Mouse (Mus musculus) CH12.LX (cell line): ENCODE data around the gene Enpp7. TPM values are rescaled to one million over a fixed set of nuclear protein-coding genes. Genes with fewer than 3 reads are reported as not detected.

Source experiments
- DNase-seq: peaks from one replicate; pipeline ENCODE4 v3.0.0-alpha.2; 2013; ENCODE audit errors: extremely low read depth
- H3K27ac ChIP-seq: 2 replicates; pipeline ENCODE4 v1.5.1; 2012; ENCODE audit warnings: low read depth, mild to moderate bottlenecking, control low read depth, moderate library complexity; ENCODE audit not compliant: insufficient read depth
- H3K27me3 ChIP-seq: replicated peaks from 2 replicates; pipeline ENCODE3; 2012; ENCODE audit warnings: inconsistent platforms
- H3K36me3 ChIP-seq, 2 experiments: replicated peaks in 1 of 2; 2 replicates each; pipeline versions ENCODE3 to v1.6.1; 2012; ENCODE audit warnings: inconsistent platforms in 1 of 2, low read length in 1 of 2, mild to moderate bottlenecking in 1 of 2, mixed read lengths in 1 of 2, moderate library complexity in 1 of 2; ENCODE audit not compliant: control insufficient read depth in 1 of 2, insufficient read depth in 1 of 2
- H3K4me1 ChIP-seq, 2 experiments: 2 replicates each; pipeline ENCODE4 v1.6.1; 2012; ENCODE audit warnings: inconsistent platforms in 1 of 2, moderate library complexity in 1 of 2; ENCODE audit not compliant: insufficient read depth in 2 of 2, control insufficient read depth in 1 of 2
- H3K4me2 ChIP-seq: 2 replicates; pipeline ENCODE4 v1.6.1; 2012; ENCODE audit warnings: low read depth, mild to moderate bottlenecking, control low read depth; ENCODE audit not compliant: poor library complexity, insufficient read depth, severe bottlenecking
- H3K4me3 ChIP-seq, 3 experiments: fragments of 150-350 bp in 1 of 3; sonication (generic) in 1 of 3; replicated peaks in 1 of 3; 2 replicates each; pipeline versions ENCODE3 to v1.5.1; 2011 to 2012; ENCODE audit warnings: low read depth in 2 of 3, low read length in 2 of 3, mild to moderate bottlenecking in 2 of 3, moderate library complexity in 2 of 3, control low read depth in 1 of 3, improper control_type of control experiment in 1 of 3, inconsistent platforms in 1 of 3, mixed read lengths in 1 of 3; ENCODE audit not compliant: poor library complexity in 1 of 3
- H3K79me2 ChIP-seq: replicated peaks from 2 replicates; pipeline ENCODE4 v1.6.1; 2012; ENCODE audit warnings: mild to moderate bottlenecking, moderate library complexity; ENCODE audit not compliant: control insufficient read depth, poor library complexity, insufficient read depth, severe bottlenecking; ENCODE audit errors: extremely low read depth
- H3K9ac ChIP-seq: 2 replicates; pipeline ENCODE4 v1.6.1; 2012; ENCODE audit warnings: low read depth, mild to moderate bottlenecking, control low read depth, moderate library complexity; ENCODE audit not compliant: insufficient read depth
- H3K9me3 ChIP-seq: replicated peaks from 2 replicates; pipeline ENCODE3; 2012; ENCODE audit warnings: low read length, inconsistent platforms, mixed read lengths
- CTCF ChIP-seq, 2 experiments: IDR thresholded peaks in 1 of 2; conservative IDR thresholded peaks in 1 of 2; 2 replicates each; pipeline ENCODE4 v1.5.1; 2011 to 2012; ENCODE audit warnings: low read depth in 2 of 2, low read length in 2 of 2, improper control_type of control experiment in 1 of 2, inconsistent platforms in 1 of 2, mild to moderate bottlenecking in 1 of 2, moderate library complexity in 1 of 2
- ELF1 ChIP-seq: IDR thresholded peaks from 2 replicates; pipeline ENCODE4 v1.6.1; 2014; ENCODE audit warnings: low read depth, mild to moderate bottlenecking, inconsistent platforms, low read length, improper control_type of control experiment
- EP300 ChIP-seq: IDR thresholded peaks from 2 replicates; pipeline ENCODE4 v1.6.1; 2011; ENCODE audit warnings: low read length, improper control_type of control experiment
- ETS1 ChIP-seq: conservative IDR thresholded peaks from 2 replicates; pipeline ENCODE4 v1.6.1; 2012; ENCODE audit warnings: low read depth, mild to moderate bottlenecking, inconsistent platforms, low read length, improper control_type of control experiment, moderate library complexity
- HCFC1 ChIP-seq: IDR thresholded peaks from 2 replicates; pipeline ENCODE4 v1.6.1; 2012; ENCODE audit warnings: low read depth, mild to moderate bottlenecking, inconsistent platforms, low read length, improper control_type of control experiment
- JUN ChIP-seq: IDR thresholded peaks from 2 replicates; pipeline ENCODE4 v1.6.1; 2011; ENCODE audit warnings: low read depth, mild to moderate bottlenecking, low read length, improper control_type of control experiment, moderate library complexity; ENCODE audit not compliant: insufficient read depth
- JUND ChIP-seq: conservative IDR thresholded peaks from 2 replicates; pipeline ENCODE4 v1.6.1; 2011; ENCODE audit warnings: low read depth, low read length, improper control_type of control experiment
- MAX ChIP-seq: IDR thresholded peaks from 2 replicates; pipeline ENCODE4 v1.6.1; 2011; ENCODE audit warnings: low read length, improper control_type of control experiment
- MAZ ChIP-seq: IDR thresholded peaks from 2 replicates; pipeline ENCODE4 v1.6.1; 2012; ENCODE audit warnings: low read depth, mild to moderate bottlenecking, inconsistent platforms, low read length, improper control_type of control experiment, moderate library complexity
- MXI1 ChIP-seq: IDR thresholded peaks from 2 replicates; pipeline ENCODE4 v1.6.1; 2011; ENCODE audit warnings: mild to moderate bottlenecking, low read depth, low read length, improper control_type of control experiment
- MYC ChIP-seq: IDR thresholded peaks from 2 replicates; pipeline ENCODE4 v1.6.1; 2011; ENCODE audit warnings: low read depth, mild to moderate bottlenecking, improper control_type of control experiment, low read length
- NELFE ChIP-seq: IDR thresholded peaks from 2 replicates; pipeline ENCODE4 v1.6.1; 2011; ENCODE audit warnings: low read depth, low read length, improper control_type of control experiment
- PAX5 ChIP-seq: IDR thresholded peaks from 2 replicates; pipeline ENCODE4 v1.6.1; 2012; ENCODE audit warnings: low read length, inconsistent platforms, mixed read lengths
- POLR2AphosphoS2 ChIP-seq: IDR thresholded peaks from 2 replicates; pipeline ENCODE4 v1.6.1; 2011; ENCODE audit warnings: low read depth, low read length, improper control_type of control experiment
- TCF12 ChIP-seq: IDR thresholded peaks from 2 replicates; pipeline ENCODE4 v1.6.1; 2014; ENCODE audit warnings: low read depth, mild to moderate bottlenecking, inconsistent platforms, low read length, improper control_type of control experiment
- UBTF ChIP-seq: IDR thresholded peaks from 2 replicates; pipeline ENCODE4 v1.6.1; 2012; ENCODE audit warnings: low read depth, mild to moderate bottlenecking, inconsistent platforms, low read length, improper control_type of control experiment, moderate library complexity
- USF1 ChIP-seq: IDR thresholded peaks from 2 replicates; pipeline ENCODE4 v1.6.1; 2014; ENCODE audit warnings: low read depth, mild to moderate bottlenecking, inconsistent platforms, low read length, improper control_type of control experiment
- USF2 ChIP-seq: conservative IDR thresholded peaks from 2 replicates; pipeline ENCODE4 v1.6.1; 2011; ENCODE audit warnings: low read depth, low read length, improper control_type of control experiment
- ZKSCAN1 ChIP-seq: IDR thresholded peaks from 2 replicates; pipeline ENCODE4 v1.6.1; 2012; ENCODE audit warnings: low read depth, inconsistent platforms, low read length, improper control_type of control experiment, borderline replicate concordance
- ZMIZ1 ChIP-seq: IDR thresholded peaks from 2 replicates; pipeline ENCODE4 v1.6.1; 2012; ENCODE audit warnings: low read depth, mild to moderate bottlenecking, inconsistent platforms, low read length, improper control_type of control experiment
- dilution Hi-C: fragments of 300-500 bp; cut with MboI; formaldehyde crosslinking; loops from 2 replicates; pipeline ENCODE4 v1.14.3; 2020; ENCODE audit warnings: low sequenced_read_pairs; ENCODE audit not compliant: extremely low pct_unique_long_range_greater_than_20kb, extremely low pct_ligation_motif_present
- in situ Hi-C: fragments of 300-500 bp; cut with MboI; formaldehyde crosslinking; loops from 3 replicates; pipeline ENCODE4 v1.14.3; 2019; ENCODE audit warnings: low sequenced_read_pairs, low pct_ligation_motif_present, low pct_unique_long_range_greater_than_20kb, mixed read lengths
- polyA plus RNA-seq: library from polyadenylated mRNA; unstranded; fragments of >175 nt; gene quantifications from 2 replicates; pipeline ENCODE4 v1.2.1, GENCODE M21; 2012; ENCODE audit warnings: low read depth; ENCODE audit not compliant: insufficient read length
- total RNA-seq, 2 experiments: library from RNA; depleted of rRNA; stranded (reverse); fragments of 300-350 nt in 1 of 2; fragments of >200 nt in 1 of 2; gene quantifications; 2 replicates each; pipeline ENCODE4 v1.2.3; 2012 to 2014

Gene Enpp7
- total and polyA plus RNA-seq, 3 experiments, result not detected

- H3K9me3 ChIP-seq, result peaks cover 6% of the 10 kb centered on the region
- dilution Hi-C loops, result no loop called here
- TF ChIP-seq PAX5 (no peak), JUND (no peak), MAX (no peak)
- TF ChIP-seq, all 38 proteins: peak for 0
- peaks cover 6 to 49% of the 10 kb centered on the region in 2 experiments for H3K4me1 ChIP-seq
- no peak overlapping the region for H3K4me2 ChIP-seq
- H3K79me2 ChIP-seq, result no peaks in the 10 kb centered on the region; the same call in none of the 2 replicates
- DNase-seq, result no peak
- H3K27me3 ChIP-seq, result peaks cover 29% of the 10 kb centered on the region
- H3K4me3 ChIP-seq, result no peak overlapping the region
- no peak overlapping the region for H3K27ac ChIP-seq
- no peak overlapping the region for H3K9ac ChIP-seq
- peaks cover 15 to 27% of the 10 kb centered on the region in 2 experiments for H3K36me3 ChIP-seq
- in situ Hi-C loops, result no loop called here
Measured at GRCm38 (mm10) chr11:119038744-119039484, 50.9 kb downstream of the Enpp7 start.

GRCm38 (mm10) chr11:119039732-119040512 lies 51.9 kb downstream of the Enpp7 start:
- peaks cover 6% of the 10 kb centered on the region for H3K9me3 ChIP-seq
- peaks cover 15 to 27% of the 10 kb centered on the region in 2 experiments for H3K36me3 ChIP-seq
- peak overlapping the region; percentile 68 for H3K4me2 ChIP-seq
- DNase-seq, result no peak
- H3K27me3 ChIP-seq, result peaks cover 38% of the 10 kb centered on the region
- H3K79me2 ChIP-seq, result no peaks in the 10 kb centered on the region; the same call in none of the 2 replicates
- in situ Hi-C loops, result no loop called here
- peak overlapping the region; percentile 43; the same call in 1 of the 2 replicates for H3K27ac ChIP-seq
- peaks cover 4 to 40% of the 10 kb centered on the region in 2 experiments; a peak in 3 of 4 replicates for H3K4me1 ChIP-seq
- H3K9ac ChIP-seq, result peak overlapping the region; percentile 94
- dilution Hi-C loops, result no loop called here
- TF ChIP-seq USF1 (no peak), MXI1 (peak; percentile 6; the same call in 1 of the 2 replicates), ZKSCAN1 (no peak)
- H3K4me3 ChIP-seq, result peak overlapping the region; percentile 66 to 80 (median 77)

GRCm38 (mm10) chr11:119040600-119041324 lies 52.8 kb downstream of the Enpp7 start, which contains the start of gene Cbx8:
Gene Cbx8 (minus strand): TSS chr11:119040969.
- in situ Hi-C loops (no loop called here), dilution Hi-C loops (no loop called here)
- Histone ChIP-seq H3K27ac (peak within 1 kb of the TSS; percentile 43), H3K79me2 (no peaks in the 10 kb centered on the region; the same call in none of the 2 replicates), H3K4me1 (peaks cover 4 to 40% of the 10 kb centered on the region in 2 experiments; a peak in 3 of 4 replicates), H3K9ac (peak within 1 kb of the TSS; percentile 94), H3K4me3 (peak within 1 kb of the TSS; percentile 66 to 88 (median 77)), H3K9me3 (peaks cover 6% of the 10 kb centered on the region), H3K36me3 (peaks cover 15 to 27% of the 10 kb centered on the region in 2 experiments), H3K27me3 (peaks cover 44% of the 10 kb centered on the region), H3K4me2 (peak within 1 kb of the TSS; percentile 94)
- peak; percentile 100 for DNase-seq
- TF ChIP-seq MAX (peak; percentile 55), EP300 (no peak), MAZ (peak; percentile 97), USF1 (peak; percentile 63), NELFE (peak; percentile 80), TCF12 (peak; percentile 36), ELF1 (peak; percentile 42; the same call in 1 of the 2 replicates), JUN (no peak), ZMIZ1 (peak; percentile 43; the same call in 1 of the 2 replicates), MYC (no peak), POLR2AphosphoS2 (no peak), ETS1 (peak; percentile 39), CTCF (conservative IDR thresholded peaks at IDR 0.05 in 1 of 2, IDR thresholded peaks at IDR 0.05 in 1 of 2; ENCODE audit: low read depth in 2 of 2, low read length in 2 of 2) (no peak), USF2 (no peak; the same call in 1 of the 2 replicates), JUND (no peak), HCFC1 (peak; percentile 65), UBTF (peak; percentile 82)
